Mouse (Mus musculus) gonadal fat pad, adult 2 months (tissue): ENCODE results near the gene Foxo4. TPM values are rescaled to one million over a fixed set of nuclear protein-coding genes. Genes with fewer than 3 reads are reported as not detected.

ENCODE experiments used
- DNase-seq: peaks from one replicate; pipeline ENCODE4 v3.0.0-alpha.2; 2012; ENCODE audit warnings: low read depth
- polyA plus RNA-seq: library from polyadenylated mRNA; depleted of rRNA; stranded (reverse); fragments of >200 nt; gene quantifications from 2 replicates; pipeline ENCODE4 v1.2.3, GENCODE M21; 2012; rRNA removed

The Foxo4 gene
- polyA plus RNA-seq, 1 experiment, result 32.0 TPM

GRCm38 (mm10) chrX:101290111-101290510 lies 35.8 kb downstream of the Foxo4 start:
- DNase-seq, result no peak

GRCm38 (mm10) chrX:101299055-101299454 lies 44.7 kb downstream of the Foxo4 start, which contains the start of gene Nlgn3:
TSS of gene Nlgn3 (plus strand) at chrX:101299168.
- no peak for DNase-seq

- no peak for DNase-seq
These were observed 45.4 kb downstream of the Foxo4 start for GRCm38 (mm10) chrX:101299473-101300426.

GRCm38 (mm10) chrX:101300427-101301030 lies 46.2 kb downstream of the Foxo4 start:
- DNase-seq, result no peak

- DNase-seq, result no peak
These were observed 47.3 kb downstream of the Foxo4 start for GRCm38 (mm10) chrX:101301654-101302053.

GRCm38 (mm10) chrX:101304646-101305045 lies 50.3 kb downstream of the Foxo4 start:
- DNase-seq, result no peak

- no peak for DNase-seq
These were observed 55.0 kb downstream of the Foxo4 start for GRCm38 (mm10) chrX:101309299-101309698.

Other genes with a start within 250 kb of the Foxo4 start
- 0.04 TPM in 1 of 2 replicates, not detected in the other for gene Tex11, start 194.9 kb upstream of the Foxo4 start, polyA plus RNA-seq
- gene Slc7a3, start 168.5 kb upstream of the Foxo4 start, polyA plus RNA-seq, result 1.0 and 3.2 TPM in 2 replicates
- 16.7 and 23.9 TPM in 2 replicates for gene Snx12, start 32.0 kb upstream of the Foxo4 start, polyA plus RNA-seq
- 0.43 and 0.80 TPM in 2 replicates for gene Gm614, start 9.5 kb downstream of the Foxo4 start, polyA plus RNA-seq
- 7.3 TPM in 2 replicates for gene Il2rg, start 13.7 kb downstream of the Foxo4 start, polyA plus RNA-seq
- not detected in 2 replicates for gene Gm20489, start 14.5 kb downstream of the Foxo4 start, polyA plus RNA-seq
- gene Med12, start 19.5 kb downstream of the Foxo4 start, polyA plus RNA-seq, result 67.4 and 91.2 TPM in 2 replicates
- 0.19 and 0.46 TPM in 2 replicates for gene Nlgn3, start 44.6 kb downstream of the Foxo4 start, polyA plus RNA-seq
- 26.4 and 38.0 TPM in 2 replicates for gene Gjb1, start 121.8 kb downstream of the Foxo4 start, polyA plus RNA-seq
- gene Zmym3, start 166.3 kb downstream of the Foxo4 start, polyA plus RNA-seq, result 45.6 and 60.7 TPM in 2 replicates
- gene Nono, start 174.8 kb downstream of the Foxo4 start, polyA plus RNA-seq, result 127 and 145 TPM in 2 replicates
- gene Itgb1bp2, start 194.6 kb downstream of the Foxo4 start, polyA plus RNA-seq, result 0.27 and 0.57 TPM in 2 replicates